ENCODE assay signal across 8 mouse cellular contexts in the genomic region with DNA sequence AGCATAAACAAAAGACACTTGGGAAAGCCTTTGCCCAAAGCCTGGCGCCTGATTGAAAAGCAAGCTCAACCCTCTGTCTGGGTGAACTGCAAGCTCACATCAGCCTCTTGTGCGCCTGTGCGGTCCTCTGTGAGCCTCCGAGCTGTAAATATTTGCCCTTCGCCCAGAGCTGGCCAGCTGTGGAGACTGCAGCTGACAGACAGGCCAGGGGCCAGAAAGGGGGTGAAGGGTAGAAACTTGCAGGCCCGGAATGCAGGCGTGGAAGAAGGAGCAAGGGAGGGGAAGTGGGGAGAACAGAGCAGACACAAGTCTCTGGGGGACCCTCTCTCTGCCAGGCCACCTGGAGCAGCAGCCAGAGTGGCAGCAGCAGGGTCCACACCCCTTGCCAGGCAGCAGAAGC. TPM values are rescaled to one million over a fixed set of nuclear protein-coding genes. Genes with fewer than 3 reads are reported as not detected.
DNase-seq lines count a peak whose midpoint lies in the region; TF ChIP-seq lines count a peak whose summit lies in the region.

No protein-coding gene starts in this region.

- no peak for TF ChIP-seq CTCF in kidney, adult 2 months (conservative IDR thresholded peaks at IDR 0.05; ENCODE audit: insufficient read depth, insufficient read length, low read depth, low read length)
- no peak for TF ChIP-seq CTCF in lung, adult 2 months (IDR thresholded peaks at IDR 0.05; ENCODE audit: insufficient read depth, low read length)

- H3K4me3 ChIP-seq in kidney, adult 2 months (ENCODE audit: insufficient read depth, low read depth, low read length): no peak overlapping the region
- H3K4me3 ChIP-seq in lung, adult 2 months (replicated peaks; ENCODE audit: extremely low read depth, low read depth, low read length): peak overlapping the region; percentile 8

- no peaks in the 10 kb centered on the region for H3K27me3 ChIP-seq in kidney, adult 2 months (replicated peaks; ENCODE audit: control insufficient read depth, insufficient read depth, low read length)

- peak; percentile 47 for DNase-seq in testis, postnatal 10 days (ENCODE audit: low spot score)
- no peak for DNase-seq in testis, postnatal 14 days (ENCODE audit: low spot score)
- DNase-seq in heart, adult 9 months (ENCODE audit: low spot score in 2 of 2): peak; percentile 59 to 66
- peak; percentile 91 for DNase-seq in kidney, adult 2 months
- peak; percentile 46 for DNase-seq in lung, adult 2 months
- DNase-seq in skeletal muscle tissue, adult 2 months (ENCODE audit: low read depth, low spot score): peak; percentile 67
- no peak for DNase-seq in left cerebral cortex, adult 9 months (ENCODE audit: low spot score in 2 of 2)
- no peak for DNase-seq in thymus, postnatal 0 days (ENCODE audit: low spot score)

- no peak for TF ChIP-seq POLR2A in kidney, adult 2 months (IDR thresholded peaks at IDR 0.05; ENCODE audit: low read depth, low read length)
- TF ChIP-seq POLR2A in lung, adult 2 months (IDR thresholded peaks at IDR 0.05; ENCODE audit: borderline replicate concordance, extremely low read depth, low read depth, low read length): no peak

- WGBS in kidney, adult 2 months: 13% methylated on average over 7 of the region's 7 CpGs
- 10% methylated on average over 7 of the region's 7 CpGs for WGBS in lung, adult 2 months

- H3K36me3 ChIP-seq in kidney, adult 2 months (ENCODE audit: control insufficient read depth, insufficient read depth, low read length): no peaks in the 10 kb centered on the region

- H3K27ac ChIP-seq in kidney, adult 2 months (ENCODE audit: insufficient read depth, low read depth, low read length): peak overlapping the region; percentile 57

- peaks cover 2% of the 10 kb centered on the region for H3K4me1 ChIP-seq in kidney, adult 2 months (ENCODE audit: control insufficient read depth, insufficient read depth, low read length)
- peaks cover 5% of the 10 kb centered on the region; the same call in 1 of the 2 replicates for H3K4me1 ChIP-seq in lung, adult 2 months (ENCODE audit: control insufficient read depth, insufficient read depth, low read length)

RNA-seq across cellular contexts. Expression of a gene that starts 3.0 kb away (rescaled TPM):
- 11.9 and 14.2 TPM in 2 replicates for polyA plus RNA-seq in kidney, adult 2 months (2012; rRNA removed)
- polyA plus RNA-seq in lung, adult 2 months (2012; rRNA removed): 18.1 and 23.2 TPM in 2 replicates
- polyA plus RNA-seq in thymus, postnatal 0 days (2015; fragmentation: Nextera tagmentation; extraction: Ambion mirVana): 0.73 and 0.95 TPM in 2 replicates

Comparison
In these comparisons a context has a peak if more than half of its experiments do, and no peak if none do; other contexts are left out.
1. DNase-seq: peak in testis, postnatal 10 days (single experiment), heart, adult 9 months (2 of 2), kidney, adult 2 months (single experiment), lung, adult 2 months (single experiment) and skeletal muscle tissue, adult 2 months (single experiment); none in testis, postnatal 14 days (single experiment), left cerebral cortex, adult 9 months (0 of 2) and thymus, postnatal 0 days (single experiment).